Mouse (Mus musculus) lung, postnatal 10 days (tissue): ENCODE measurements at regions not wholly inside any gene's neighbourhood (a gene's known extent, or its start where the extent isn't known, plus 50 kb on each side); places are given as distances from the start of the nearest gene placed in this dataset.

Source experiments
- DNase-seq: peaks from one replicate; pipeline ENCODE4 v3.0.0; 2021

- peak; percentile 12 for DNase-seq
Measured at GRCm38 (mm10) chr13:107904051-107904740, 140.1 kb upstream of the Smim15 start.

- peak; percentile 48 for DNase-seq
Measured at GRCm38 (mm10) chr13:107903150-107903959, 140.9 kb upstream of the Smim15 start.

- no peak for DNase-seq
Measured at GRCm38 (mm10) chr13:107902800-107903149, 141.5 kb upstream of the Smim15 start.

GRCm38 (mm10) chr13:107899600-107900229, 144.5 kb upstream of the Smim15 start:
- peak; percentile 50 for DNase-seq

- no peak for DNase-seq
Measured at GRCm38 (mm10) chr13:107897646-107898045, 146.6 kb upstream of the Smim15 start.

GRCm38 (mm10) chr13:107897184-107897583, 147.1 kb upstream of the Smim15 start:
- no peak for DNase-seq

- DNase-seq: no peak
Measured at GRCm38 (mm10) chr13:107893581-107894183, 150.6 kb upstream of the Smim15 start.

GRCm38 (mm10) chr13:107893081-107893480, 151.2 kb upstream of the Smim15 start:
- DNase-seq: no peak

GRCm38 (mm10) chr13:107891946-107892345, 152.3 kb upstream of the Smim15 start:
- DNase-seq: no peak

GRCm38 (mm10) chr13:107890866-107891821, 153.1 kb upstream of the Smim15 start:
- DNase-seq: peak; percentile 86

- peak; percentile 100 for DNase-seq
Measured at GRCm38 (mm10) chr13:107889985-107890865, 154.0 kb upstream of the Smim15 start.

GRCm38 (mm10) chr13:107889588-107889984, 154.7 kb upstream of the Smim15 start:
- DNase-seq: no peak

GRCm38 (mm10) chr13:107888571-107889451, 155.4 kb upstream of the Smim15 start:
- DNase-seq: peak; percentile 82

- DNase-seq: no peak
Measured at GRCm38 (mm10) chr13:107888231-107888555, 156.1 kb upstream of the Smim15 start.

GRCm38 (mm10) chr13:107887366-107888230, 156.6 kb upstream of the Smim15 start:
- no peak for DNase-seq

GRCm38 (mm10) chr13:107884836-107885235, 159.4 kb upstream of the Smim15 start:
- no peak for DNase-seq

- no peak for DNase-seq
Measured at GRCm38 (mm10) chr13:107882337-107882736, 161.9 kb upstream of the Smim15 start.

- no peak for DNase-seq
Measured at GRCm38 (mm10) chr13:107880551-107880950, 163.7 kb upstream of the Smim15 start.

- DNase-seq: peak; percentile 86
Measured at GRCm38 (mm10) chr13:107879535-107879934, 164.7 kb upstream of the Smim15 start.
